Mouse (Mus musculus) cerebellum, adult 9-11 months (tissue): Measurements from ENCODE around the gene Gm20388.
"Not testable (repeated sequence)": the region's sequence is repeated elsewhere in the genome, so short reads cannot be mapped to it uniquely, and the experiment has no call there.

Experiments used
- DNase-seq: peaks from one replicate; pipeline ENCODE4 v3.0.0; 2022

The Gm20388 gene

DNA sequence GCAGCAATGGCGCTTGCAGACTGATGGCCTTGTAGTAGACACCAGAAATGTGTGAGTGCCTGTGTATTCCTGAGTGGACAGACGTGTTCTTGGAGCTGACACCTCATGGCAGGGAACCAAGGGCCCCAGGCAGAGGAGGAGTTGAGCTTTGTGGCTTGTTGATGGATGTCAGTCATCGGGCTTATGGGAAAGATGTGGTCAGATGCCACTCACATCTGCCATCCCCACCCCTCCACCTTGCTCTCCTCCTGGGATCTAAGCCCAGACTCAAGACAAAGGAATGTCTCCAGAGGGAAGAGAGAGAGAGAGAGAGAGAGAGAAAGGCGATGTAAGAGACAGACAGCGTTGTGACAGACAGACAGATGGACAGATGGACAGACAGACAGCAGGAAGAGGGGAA is 1378.7 kb downstream of the Gm20388 start:
- no peak for DNase-seq

- no peak for DNase-seq
Measured at GRCm38 (mm10) chr8:121290547-121290946, 1379.9 kb downstream of the Gm20388 start.

DNA sequence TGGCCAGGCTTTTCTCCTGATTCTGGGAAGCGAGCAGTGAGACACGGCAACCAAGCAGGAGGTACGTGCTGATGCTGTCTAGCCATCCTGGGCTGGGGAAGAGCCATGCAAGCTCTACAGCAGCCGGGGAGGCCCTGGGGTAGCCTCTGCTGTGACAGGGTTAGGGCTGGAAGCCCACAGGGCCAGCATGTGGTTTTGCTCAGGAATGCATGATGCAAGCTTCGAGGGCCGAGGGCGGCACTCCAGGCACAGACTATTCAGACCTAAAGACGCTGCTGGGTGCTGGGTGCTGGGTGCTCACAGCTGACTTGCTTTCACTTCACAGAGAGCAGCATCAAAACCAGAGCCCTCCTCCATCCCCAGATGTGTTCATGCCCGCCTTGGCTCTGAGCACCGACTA is 1382.8 kb downstream of the Gm20388 start:
- no peak for DNase-seq

- DNase-seq, result no peak
Measured at GRCm38 (mm10) chr8:121294234-121295108, 1383.8 kb downstream of the Gm20388 start.

- DNase-seq, result no peak
Measured at GRCm38 (mm10) chr8:121296082-121296481, 1385.4 kb downstream of the Gm20388 start.

DNA sequence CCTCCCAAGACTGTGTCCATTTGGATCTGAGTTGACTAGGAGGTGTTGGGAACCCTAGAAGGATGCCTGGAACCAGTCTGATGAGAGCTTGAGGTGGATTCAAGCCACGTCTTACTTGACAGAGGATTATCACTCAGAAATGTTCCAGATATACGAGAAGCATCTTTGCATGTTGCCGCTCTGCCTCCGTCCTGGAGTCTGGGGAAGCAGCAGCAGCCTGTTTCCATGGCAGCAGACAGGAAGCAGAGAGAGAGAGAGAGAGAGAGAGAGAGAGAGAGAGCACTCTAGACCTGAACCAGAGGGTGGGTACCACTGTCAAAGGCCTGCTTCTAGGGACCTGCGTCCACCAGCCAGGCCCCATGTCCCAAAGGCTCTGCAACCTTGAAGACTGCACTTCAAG is 1386.0 kb downstream of the Gm20388 start:
- no peak for DNase-seq

DNA sequence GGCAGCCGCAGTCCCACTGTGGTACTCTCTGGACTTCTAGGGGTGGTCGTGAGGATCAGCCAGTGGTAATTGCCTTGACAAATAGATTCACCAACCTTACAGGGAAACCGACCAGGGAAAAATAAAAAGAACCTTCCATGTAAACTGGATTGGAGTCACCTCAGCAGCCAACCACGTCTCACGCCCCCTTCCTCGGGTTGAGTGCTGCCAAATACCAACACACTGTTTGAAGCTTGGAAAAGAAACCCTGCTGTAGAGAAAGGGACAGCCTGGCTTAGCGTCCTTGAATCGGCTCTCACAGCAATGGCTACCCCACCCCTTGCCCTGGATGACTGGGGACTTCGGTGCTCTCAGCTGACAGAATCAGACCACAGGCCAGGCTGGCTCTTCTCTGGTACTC is 1386.7 kb downstream of the Gm20388 start:
- no peak for DNase-seq

DNA sequence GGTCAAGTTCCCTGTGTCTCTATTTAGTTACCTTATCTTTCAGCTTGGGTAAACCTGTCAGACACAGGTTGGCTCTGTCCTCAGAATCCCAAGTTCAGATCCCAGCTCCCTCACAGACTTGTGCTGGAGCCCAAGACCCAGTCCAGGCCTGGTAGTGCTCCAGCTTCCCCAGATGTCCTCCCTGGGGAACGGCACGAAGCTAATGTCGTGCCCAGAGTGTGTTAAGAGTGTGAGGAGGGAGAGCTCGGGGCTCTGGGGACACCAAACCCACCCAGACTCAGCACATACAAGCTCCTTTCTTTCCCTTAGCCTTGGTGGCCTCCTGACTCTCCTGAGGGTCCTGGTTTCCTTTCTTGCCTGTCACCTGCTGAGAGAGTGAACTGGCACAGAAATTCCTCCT is 1389.4 kb downstream of the Gm20388 start:
- DNase-seq, result no peak

GRCm38 (mm10) chr8:121300501-121301411 is 1390.1 kb downstream of the Gm20388 start:
- DNase-seq, result no peak

DNA sequence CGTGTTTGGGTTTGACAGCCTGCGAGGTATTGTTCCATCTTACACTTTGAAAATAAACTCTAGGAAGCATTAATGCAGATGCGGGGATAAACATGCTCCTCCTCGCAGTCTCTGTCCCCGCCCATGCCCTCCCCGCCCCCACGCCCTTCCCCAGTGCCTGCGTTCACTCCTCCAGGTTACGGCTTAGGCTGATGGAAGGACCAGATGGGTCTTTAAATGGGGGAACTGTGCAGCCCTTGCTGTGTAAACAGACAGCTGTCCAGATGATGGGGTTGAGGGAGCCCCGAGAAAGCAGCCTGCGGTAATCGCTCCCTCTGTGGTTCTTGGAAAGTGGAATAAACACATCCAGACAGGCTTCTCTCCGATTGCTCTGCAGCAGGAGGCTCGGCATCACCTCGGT is 1390.8 kb downstream of the Gm20388 start:
- no peak for DNase-seq

- no peak for DNase-seq
Measured at GRCm38 (mm10) chr8:121301978-121302649, 1391.5 kb downstream of the Gm20388 start.

GRCm38 (mm10) chr8:121307723-121308122 is 1397.1 kb downstream of the Gm20388 start:
- no peak for DNase-seq

DNA sequence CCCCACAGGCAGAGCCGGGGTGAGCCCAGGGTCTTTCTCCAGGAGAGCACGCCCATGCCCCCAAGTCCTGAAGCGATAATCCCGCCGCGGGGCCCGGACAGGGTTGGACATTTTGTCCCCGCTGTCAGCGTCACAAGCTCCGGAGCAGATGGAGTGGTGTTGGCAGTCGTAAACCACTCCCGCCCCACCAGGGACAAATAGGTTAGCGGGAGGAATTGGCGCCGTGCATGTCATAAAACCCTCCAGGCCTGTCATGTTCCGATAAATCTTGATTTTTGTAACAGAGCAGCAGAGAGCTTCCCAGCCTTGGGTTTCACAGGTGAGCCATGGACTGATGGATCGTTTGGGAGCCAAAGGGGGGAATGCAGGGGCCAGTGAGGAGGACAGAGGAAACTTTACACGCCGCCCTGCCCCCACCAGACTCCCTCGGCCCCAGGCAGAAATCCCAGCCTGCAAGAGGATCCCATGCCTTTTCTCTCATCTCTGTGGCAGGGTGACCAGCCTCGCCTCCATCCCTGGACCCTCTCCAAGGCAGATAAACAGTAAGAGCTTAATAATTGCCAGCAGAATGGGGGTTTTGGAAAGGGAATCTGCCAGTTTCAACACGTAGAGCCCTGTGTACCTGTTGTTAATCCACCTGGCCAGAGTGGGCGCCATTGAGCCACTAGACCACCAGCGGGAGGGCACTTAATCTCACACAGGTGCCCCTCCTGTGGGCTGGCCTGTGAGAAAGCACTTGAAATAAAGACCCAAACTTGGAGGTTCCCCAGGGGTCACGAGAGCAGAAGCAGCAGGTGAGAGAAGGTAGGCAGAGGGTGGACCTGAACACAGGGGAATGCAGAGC is 1400.6 kb downstream of the Gm20388 start:
- DNase-seq, result peak; percentile 32

DNA sequence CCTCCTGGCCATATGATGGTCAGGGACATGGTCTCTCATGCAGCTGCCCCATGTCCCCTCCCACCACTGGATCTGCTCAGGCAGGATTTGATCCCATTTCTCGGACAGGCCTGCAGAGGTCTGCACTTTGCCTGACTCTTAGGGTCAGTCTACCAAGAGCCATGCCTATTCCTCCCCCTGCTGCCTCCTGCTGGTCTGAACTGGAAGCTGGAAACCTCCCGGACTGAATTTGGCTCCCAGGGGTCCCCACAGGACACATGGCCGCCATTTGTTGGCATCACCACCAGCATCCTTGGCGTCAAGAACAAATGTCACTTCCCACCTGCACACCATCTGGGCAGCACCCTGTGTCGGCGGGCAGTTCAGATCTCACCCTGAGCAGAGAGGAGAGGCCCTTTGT is 1402.8 kb downstream of the Gm20388 start:
- no peak for DNase-seq

- no peak for DNase-seq
Measured at GRCm38 (mm10) chr8:121314036-121314435, 1403.4 kb downstream of the Gm20388 start.

DNA sequence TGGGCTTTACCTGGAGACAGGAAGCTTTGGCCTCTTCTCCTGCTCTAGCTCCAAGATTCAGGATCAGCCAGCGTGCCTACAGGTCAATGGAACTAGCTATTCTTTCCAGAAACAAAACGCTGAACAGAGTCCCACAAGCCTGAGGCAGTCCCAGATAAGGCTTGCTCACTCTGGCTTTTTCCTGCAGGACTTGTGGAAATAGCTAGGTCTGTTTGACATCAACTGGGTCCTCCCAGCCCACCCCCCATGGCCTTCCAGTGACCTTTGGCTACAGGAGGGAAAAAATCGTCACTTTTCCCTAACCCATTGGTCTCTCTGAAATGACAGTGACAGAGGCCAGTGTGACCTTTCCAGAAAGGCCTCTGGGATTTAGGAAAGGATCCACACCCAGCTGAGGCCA is 1404.9 kb downstream of the Gm20388 start:
- no peak for DNase-seq

GRCm38 (mm10) chr8:121316009-121316408 is 1405.4 kb downstream of the Gm20388 start:
- no peak for DNase-seq

- DNase-seq, result not testable (repeated sequence)
Measured at GRCm38 (mm10) chr8:121318756-121319155, 1408.1 kb downstream of the Gm20388 start.

- no peak for DNase-seq
Measured at GRCm38 (mm10) chr8:121319491-121319890, 1408.8 kb downstream of the Gm20388 start.

DNA sequence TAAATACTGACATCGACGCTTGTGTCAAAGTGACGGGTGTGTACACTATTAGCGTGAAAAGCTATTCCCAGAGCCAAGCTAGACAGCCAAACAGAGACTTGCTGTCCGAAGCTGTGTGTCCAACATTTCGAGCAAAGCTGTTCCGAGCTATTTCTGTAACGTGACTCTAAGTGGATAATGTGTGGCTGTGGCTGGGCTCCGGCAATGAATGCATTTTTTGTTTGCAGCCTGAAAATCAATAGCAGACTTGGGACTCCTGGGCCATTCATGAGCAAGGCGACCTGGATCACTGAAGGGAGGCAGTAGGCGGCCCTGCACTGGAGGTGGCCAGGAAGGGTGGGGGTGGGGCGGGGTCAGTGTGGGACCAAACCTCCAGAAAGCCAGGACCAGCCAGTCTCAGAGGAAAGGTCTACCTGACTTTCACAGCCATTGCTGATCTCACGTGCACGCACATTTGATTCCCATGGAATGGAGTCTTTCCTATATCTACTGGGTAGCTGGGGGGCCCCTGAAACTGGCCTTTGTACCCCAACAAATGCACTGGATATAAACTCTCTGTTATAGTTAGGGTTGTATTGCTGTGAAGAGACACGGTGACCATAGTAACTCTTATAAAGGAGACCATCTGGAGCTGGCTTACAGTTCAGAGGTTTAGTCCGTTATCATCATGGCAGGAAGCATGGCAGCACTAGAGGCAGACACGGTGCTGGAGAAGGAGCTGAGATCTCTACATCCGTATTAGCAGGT is 1415.7 kb downstream of the Gm20388 start:
- no peak for DNase-seq

DNA sequence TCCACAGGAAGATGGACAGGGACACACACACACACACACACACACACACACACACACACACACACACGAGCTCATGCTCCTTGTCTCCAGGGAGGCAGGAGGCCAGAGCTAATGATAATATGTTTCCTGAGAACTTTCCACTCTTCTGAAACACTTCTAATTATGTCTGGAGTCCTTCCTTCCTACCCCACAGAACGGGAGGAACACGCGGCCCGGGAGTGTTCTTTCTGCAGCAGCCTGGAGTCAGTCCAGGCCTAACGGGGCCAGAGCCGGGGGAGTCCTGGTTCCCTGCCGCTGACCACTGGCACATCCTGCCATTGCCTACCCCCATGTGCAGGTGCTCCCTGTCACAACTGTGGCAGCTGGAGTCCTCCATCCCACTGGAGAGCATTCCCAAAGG is 1421.8 kb downstream of the Gm20388 start:
- no peak for DNase-seq
